Mouse (Mus musculus) ES-CJ7 (cell line): Measurements from ENCODE around the gene Pecam1.
"Not testable (repeated sequence)": the region's sequence is repeated elsewhere in the genome, so short reads cannot be mapped to it uniquely, and the experiment has no call there.

Experiments used
- DNase-seq: peaks from one replicate; pipeline ENCODE4 v3.0.0; 2011; ENCODE audit warnings: low read depth, low spot score

Gene Pecam1

DNA sequence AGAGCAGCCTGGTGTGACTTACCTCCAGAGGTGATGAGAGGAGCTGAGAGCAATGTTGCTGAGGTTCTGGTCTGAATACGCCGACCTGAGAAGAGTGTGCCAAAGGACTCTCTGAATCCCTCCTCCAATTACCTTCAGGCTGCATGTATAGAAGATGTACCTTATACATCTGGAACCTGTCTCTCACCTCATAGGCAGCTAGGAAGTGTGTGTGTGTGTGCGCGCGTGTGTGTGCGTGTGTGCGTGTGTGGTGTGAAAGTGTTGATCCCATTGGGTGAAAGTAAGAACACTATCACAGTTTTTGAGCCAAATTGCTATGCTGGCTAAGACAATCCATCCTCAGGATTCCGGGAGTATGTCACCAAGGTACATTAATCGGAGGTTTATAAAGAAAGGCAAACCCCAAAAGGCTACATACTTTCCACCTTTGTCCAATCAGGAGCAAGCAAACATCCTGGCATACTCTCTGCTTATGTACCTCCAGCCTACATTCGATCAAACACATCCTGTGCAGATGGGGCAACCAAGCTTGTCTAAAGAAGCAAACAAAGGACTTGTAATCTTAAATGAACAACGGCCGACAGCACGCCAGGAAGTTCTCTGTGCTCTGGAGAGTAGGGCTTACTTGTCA is at the start of gene Pecam1:
Gene Pecam1, minus strand, starts transcription at position 508 of the 631 bp plus-strand sequence.
- DNase-seq, result no peak

DNA sequence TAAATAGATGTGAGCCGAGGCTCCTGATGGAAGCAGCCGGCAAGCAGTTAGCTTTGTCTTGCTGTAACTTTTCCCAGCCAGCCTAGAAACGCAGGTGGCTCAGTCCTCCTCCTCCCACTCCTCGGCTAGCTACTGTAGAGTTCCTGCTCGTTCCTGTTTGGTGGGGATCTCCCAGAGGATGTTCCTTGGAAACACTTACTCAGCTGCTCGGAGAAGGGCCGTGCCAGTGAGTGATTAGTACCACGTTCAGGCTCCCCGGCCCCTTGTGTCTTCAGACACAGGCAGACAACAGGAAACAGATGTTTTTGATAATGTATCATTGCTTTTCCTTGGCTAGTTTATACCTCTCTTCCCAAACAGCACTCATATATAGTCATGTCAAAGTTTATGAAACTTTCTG is 45.3 kb upstream of the Pecam1 start:
- no peak for DNase-seq

DNA sequence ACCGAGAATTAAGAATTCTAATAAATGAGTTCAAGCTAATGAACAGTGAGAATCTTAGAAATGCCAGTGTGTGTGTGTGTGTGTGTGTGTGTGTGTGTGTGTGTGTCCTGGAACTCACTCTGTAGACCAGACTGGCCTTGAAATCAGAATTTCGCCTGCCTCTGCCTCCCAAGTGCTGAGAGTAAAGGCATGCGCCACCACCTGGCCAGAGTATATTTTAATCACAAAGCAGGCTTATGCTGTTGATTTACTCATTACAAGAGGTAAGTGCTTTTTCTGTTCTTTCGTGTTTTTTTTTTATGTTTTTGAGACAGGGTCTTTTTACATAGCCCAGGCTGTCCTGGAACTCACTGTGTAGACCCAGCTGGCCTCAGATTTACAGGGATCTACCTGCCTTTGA is 43.4 kb upstream of the Pecam1 start:
- peak; percentile 48 for DNase-seq

DNA sequence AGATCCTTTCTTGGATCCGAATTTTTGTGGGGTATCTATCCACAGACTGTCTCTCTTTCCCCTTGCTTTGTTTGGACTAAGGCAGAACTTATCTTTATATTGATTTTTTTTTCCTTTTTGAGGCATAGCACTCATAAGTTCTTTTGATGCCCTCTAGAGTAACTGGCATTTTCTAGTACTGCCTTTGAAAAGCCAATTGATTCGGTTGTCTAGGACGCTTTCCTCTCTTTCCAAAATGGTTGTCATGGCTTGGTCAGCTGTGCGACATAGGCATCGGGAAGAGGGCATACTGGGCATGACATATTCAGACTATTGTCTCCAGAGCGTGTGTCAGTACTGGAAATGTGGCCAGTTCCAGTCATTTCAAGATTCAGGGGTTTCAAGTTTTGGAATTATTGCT is 39.2 kb upstream of the Pecam1 start:
- no peak for DNase-seq

DNA sequence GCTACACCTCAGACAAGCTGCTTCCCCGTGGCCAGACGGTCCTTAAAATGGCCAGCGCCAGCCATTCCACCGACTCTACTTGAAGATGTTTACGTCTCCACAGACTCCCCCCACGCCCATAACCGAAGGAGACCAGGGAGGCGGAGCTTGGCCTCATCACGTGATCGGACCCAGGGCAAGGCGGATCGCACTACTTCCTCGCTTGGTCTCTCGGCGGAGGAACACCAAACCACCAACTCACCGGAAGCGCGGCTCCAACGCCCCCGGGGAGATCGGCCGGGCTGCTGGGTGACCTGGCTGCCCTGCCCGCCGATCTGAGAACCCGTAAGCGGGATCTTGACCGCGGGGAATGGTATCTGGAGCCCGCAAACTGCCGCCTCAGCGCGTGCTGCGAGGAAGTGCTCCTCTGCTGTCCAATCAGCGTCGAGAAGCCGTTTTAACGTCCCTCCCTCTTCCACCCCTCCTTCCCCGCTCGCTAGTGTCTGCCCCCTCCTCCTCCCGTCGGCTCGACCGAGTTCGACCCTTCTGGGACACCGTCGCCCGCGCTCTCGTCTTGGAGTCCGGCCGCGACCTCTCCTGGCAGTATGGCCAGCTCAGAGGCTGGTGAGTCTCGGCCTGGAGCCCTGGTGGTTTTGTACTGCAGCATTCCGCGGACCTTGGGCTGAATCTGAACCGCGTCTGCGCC is 38.5 kb upstream of the Pecam1 start, which contains the start of the genes Ddx5 and Cep95:
Gene Ddx5, minus strand, starts transcription at position 411 of the 685 bp plus-strand sequence.
Gene Cep95, plus strand, starts transcription at position 478 of the 685 bp plus-strand sequence.
- DNase-seq, result peak; percentile 99

DNA sequence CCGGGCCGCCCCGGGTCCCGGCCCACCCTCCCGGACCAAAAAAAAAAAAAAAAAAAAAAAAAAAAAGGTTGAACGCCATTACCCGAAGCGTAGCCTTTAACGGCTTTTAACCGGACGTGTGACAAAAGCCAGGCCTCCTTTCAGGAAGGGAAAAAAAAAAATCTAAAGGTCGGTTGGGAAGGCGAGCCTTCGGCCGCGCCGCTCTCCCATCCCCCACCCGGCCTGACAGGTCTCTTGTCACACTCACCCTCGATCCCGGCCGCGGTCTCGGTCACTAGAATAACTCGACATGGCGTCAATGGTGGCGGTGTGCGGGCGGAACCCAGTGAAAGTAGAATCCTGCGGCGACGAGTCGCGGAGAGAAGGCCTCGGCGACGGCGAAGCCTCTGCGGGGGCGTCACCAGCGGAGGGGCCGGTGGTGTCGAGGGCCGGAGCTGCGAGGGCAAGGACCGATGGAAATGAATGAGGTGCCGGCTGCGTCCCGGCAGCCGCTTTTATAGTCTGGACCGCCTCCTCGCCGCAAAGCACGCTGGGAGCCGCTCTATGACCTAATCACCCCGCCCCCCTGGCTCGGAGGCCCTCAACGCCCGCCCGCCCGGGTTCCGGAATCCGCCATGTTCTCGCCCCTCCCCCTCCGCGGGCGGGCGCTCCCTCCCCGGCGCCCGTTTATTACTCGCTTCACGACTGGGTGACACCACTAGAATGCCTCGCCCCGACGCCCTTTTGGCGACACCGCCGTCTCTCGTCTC is 37.8 kb upstream of the Pecam1 start:
- DNase-seq, result peak; percentile 96

DNA sequence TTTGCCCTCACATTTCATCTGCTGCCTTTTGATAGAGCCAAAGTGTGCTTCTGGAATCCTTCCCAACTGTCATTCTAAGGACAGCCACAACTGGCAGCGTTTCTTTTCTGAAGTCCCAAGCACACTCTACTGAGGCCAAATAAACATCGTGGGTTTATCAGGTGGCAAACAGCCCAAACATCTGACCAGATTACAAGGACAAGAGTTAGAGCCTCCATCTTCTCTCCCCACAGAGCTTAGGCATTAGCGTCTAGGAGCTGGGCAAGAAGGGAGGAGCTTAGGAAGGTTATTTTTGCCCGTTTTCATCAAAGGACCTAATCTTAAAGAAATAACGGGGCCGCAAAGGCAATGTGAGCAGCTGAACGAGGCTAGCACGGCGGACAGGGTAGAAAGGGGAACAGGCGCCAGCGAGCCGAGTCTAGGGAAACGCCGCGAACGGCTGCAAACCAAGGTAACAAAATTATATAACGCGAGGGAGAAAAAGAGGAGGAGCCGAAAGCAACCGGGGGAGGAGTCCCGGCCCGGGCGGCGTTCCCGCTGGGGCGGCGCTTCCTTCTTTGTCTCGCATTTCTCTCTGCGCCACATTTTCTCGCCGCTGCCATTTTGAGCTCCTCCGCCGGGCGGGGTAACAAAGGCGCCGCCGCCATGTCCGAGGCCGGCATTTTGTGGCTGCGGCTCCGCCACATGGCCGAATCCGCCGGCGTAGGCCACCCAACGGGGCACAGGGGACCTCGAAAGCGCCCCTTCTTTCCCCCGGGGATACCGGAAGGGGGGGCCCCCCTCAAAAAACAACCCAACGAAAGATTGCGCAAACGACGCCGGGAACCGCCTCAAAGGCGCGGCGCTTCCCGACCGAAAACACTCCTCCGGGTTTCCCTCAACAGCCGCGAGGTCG is 37.0 kb upstream of the Pecam1 start:
- peak; percentile 81 for DNase-seq

DNA sequence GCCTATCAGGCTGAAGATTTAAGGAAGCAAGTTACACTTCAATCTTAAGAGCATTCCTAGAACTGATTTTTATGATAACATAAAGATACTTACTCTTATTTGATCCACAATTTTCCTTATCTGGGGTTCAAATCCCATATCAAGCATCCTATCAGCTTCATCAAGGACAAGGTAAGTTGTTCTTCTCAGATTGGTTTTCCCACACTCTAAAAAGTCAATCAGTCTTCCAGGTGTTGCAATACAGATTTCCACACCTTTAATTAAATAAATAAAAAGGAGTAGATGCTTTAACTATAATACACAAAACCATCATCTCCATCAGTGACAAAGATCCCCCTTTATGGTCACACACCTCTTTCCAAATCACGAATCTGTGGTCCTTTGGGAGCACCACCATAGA is 34.6 kb upstream of the Pecam1 start:
- no peak for DNase-seq

DNA sequence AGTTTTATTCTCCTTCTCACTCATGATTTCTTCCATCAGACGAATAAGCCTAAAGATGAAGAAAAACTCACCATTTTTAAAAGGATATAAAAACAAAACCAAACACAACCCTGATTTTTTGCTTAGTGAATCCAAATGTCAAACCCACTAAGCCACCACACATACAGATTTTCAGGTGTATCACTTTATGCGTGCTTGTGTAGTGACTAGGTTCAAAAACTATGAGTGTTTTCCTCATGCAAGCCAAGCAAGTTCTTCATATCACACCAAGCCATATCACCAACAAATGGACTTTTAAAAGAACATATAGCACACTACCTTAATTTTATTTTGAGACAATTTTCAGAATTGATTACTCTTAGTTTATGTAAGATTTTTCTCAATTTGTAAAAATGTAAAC is 34.0 kb upstream of the Pecam1 start:
- DNase-seq, result no peak

DNA sequence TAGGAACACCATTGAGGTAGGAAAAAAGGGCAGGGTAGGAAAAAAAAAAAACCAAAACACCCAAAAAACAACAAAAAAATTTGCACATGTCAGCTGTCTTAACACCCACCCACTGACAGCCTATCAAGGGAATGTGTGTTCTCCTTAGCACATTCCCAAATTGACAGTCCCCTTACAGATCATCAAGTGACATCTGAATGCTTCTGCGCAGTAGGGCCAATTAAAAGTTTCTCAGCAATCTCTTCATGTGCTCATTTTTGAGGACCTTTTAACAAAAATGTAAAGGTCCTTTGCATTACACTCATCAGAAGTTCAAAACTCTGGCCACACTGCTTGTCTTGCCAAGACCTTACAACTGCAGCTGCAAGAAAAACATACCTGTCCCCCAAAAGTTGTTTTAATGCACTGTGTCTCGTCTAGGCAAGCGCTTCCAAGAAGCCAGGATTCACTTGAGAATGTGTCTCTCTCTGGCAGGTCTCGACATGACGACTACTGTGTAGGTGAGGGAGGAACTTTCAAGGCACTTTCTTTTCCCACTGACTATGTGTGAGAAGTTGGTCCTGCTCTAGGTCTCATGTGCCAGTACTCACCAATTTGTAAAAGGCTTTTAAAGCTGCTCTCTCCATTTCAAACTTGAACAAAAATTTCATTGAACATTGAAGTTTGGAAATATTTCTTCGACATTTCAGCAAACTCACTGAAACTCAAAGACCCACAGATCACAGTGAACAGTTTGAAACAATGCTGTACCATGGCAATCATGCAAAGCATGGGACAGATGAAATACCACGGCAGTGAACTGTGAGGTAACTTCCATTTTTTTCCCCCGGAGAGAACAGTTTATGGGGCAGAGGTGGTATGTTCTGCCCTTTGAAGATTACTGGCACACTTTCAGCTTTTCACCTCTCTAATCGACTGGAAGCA is 32.7 kb upstream of the Pecam1 start:
- DNase-seq, result no peak

DNA sequence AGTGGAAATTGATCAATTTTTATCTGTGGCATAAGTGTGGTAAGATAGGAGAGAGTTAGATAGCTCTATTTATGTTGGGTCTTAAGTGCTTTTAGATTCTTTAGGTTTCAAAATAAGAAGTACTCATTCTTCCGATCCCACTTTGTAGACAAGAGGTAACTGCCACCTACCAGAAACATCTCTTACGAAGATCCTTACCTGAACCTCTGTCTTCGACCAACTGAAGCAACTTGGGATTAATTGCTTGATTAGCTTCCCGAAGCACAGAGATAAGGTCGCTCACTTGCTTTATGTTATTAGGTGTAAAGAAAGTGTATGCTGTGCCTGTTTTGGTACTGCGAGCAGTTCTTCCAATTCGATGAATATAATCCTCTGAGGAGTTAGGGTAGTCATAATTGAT is 31.8 kb upstream of the Pecam1 start:
- not testable (repeated sequence) for DNase-seq

DNA sequence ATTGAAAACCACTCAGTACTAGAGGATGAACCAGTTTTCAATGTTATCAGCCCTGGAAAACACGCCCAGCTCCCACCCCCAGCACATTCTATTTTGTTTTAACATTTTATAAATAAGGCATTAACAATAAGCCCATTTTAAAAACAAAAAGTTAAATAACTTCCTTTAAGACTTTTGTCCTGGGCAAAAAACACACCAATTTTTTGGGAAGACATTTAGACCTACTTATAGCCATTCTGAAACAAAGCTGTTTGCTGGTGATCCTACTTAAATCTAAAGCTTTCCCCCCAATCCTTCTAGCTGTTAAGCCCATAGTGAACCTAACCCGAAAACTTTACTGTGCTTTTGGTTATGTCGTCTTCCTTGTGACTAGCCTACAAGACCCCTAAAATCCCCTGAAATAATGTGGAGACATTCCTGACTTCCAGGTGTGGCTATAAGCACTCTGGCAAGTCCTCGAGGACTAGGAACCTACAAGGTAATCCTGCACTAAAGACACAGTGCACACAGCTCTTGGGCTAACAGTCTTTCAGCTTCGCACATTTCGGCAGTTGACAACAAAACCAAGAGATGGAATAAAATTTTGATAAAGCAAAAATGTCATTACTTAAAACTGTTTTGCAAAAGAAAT is 30.3 kb upstream of the Pecam1 start:
- no peak for DNase-seq

DNA sequence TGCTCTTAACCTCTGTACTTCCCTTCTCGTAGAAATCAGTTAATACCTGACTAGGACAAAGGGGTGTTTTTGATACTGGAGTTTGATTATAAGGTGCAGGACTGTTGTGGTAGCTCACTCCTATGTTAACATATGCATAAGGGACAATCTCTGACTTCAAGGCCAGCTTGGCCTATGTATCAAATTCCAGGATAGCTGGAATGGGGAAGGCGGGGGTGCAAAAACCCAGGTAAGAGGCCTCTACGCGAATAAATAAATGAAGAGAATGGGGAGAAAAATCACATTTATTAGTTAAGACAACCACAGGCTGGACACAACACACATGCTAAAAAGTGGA is 29.6 kb upstream of the Pecam1 start:
- DNase-seq, result no peak

DNA sequence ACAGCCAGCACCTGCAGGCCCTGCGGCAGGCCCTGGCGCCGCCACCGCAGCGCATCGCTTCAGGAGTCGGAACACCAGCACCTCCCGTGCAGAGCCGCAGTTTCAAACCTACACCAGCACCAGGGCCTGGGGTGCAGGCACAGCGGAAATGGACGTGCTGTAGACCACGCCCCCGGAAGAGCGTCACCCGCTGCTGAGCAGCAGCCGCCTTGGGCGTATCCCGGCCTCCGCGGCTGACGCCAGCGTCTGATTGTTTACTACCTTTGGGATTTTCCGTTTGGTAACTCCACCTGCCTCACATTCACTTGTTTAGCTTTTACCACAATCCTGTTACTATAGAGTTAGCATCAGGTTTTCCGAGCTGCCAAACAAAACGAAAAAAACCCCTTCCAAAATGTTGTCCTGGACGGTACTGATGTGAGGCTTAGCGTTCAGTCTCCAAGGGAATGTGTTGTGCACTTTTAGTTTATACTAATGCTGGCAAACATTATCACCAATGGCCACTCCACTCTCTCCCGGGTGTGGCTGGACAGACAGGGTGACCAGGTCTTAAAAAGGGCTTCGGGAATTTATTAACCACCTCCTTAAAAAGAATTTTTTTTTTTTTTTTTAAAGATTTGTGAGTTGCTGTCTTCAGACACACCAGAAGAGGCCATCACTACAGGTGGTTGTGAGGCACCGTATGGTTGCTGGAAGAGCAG is 29.1 kb upstream of the Pecam1 start, which contains the start of gene Polg2:
Gene Polg2, minus strand, starts transcription at position 150 of the 701 bp plus-strand sequence.
- peak; percentile 94 for DNase-seq

DNA sequence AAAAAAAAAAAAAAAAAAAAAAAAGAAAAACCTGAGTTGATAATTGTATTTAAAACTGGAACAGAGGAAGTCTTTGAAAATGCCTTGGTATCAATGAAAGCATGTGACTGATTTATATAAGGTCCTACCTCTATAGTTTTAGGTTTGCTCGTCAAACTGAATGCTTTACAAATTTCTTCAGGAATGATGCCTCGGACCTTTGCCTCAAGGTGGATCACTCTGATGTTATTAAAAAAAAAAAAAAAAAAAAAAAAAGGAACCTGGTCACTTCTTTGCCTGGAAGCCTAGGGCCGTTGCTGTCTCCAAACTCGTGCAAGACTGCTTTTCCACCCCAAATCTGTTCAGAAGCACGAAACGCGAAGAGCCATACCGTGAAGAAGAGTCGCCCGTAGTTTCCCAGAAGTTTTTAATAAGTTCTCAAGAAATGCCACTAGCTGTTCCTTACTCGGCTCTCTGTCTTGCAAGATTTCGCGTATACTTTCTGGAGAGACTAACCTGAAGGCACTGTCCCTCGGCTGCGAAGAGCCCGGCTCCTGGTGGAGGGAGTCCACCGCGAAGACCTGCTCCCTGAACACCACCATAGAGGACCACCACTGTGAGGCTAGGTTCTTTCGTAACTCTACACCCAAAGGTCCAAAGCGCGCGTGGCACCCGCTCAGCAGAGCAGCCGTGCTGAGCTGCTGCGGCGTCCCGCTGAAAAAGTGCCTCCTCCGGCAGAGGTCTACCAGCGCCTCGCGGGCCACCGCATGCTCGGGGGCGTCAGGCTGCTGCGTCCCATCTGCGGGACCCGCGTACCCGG is 28.4 kb upstream of the Pecam1 start:
- no peak for DNase-seq

DNA sequence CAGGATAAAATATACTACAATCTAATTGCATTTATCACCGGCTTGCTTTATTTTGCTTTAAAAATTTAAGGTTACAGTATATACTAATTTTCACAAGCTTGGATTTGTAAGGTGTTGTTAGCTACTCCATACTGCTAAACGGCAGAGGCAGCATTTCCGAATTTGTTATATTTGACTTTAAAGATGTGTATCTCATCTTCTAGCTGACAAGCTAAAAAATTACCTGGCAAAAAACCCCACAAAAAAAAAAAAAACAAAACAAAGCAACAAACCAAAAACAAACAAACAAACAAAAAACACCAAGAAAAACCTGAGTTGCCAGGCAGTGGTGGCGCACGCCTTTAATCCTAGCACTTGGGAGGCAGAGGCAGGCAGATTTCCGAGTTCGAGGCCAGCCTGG is 27.7 kb upstream of the Pecam1 start:
- DNase-seq, result no peak

DNA sequence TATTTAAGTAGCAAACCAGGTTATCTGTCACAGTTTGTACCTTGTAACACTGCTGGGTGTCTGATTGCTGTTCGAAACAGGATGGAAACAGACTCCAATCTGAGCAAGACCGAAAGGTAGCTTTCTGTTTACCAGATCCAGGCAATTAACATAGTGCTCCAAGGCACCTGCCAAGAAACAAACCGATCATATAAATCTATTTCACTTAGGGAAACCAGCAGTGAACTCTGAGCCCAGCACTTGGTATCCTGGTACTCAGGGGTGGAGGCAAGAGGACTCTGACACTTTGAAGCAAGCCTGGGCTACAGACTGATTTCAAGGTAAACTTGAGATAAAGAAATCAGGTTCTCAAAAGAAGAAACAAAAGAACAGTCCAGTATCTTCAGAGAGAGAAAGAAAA is 27.0 kb upstream of the Pecam1 start:
- no peak for DNase-seq

DNA sequence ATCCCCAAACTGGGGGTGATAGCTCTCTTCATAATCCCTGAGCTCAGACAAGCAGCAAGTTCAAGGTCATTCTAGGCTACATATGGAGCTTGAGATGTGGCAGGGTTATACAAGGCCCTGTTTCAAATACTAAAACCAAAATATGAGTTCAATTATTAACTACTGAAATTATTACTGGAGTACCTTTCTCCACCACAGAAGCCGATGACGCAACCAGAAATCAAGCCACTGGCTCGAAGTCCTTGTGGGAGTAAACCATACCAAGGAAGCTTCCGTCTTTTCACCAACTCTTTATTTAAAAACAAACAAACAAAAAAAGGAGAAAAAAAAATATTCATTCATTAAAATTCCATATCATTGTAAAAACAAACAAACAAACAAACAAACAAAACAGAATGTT is 26.5 kb upstream of the Pecam1 start:
- DNase-seq, result no peak

DNA sequence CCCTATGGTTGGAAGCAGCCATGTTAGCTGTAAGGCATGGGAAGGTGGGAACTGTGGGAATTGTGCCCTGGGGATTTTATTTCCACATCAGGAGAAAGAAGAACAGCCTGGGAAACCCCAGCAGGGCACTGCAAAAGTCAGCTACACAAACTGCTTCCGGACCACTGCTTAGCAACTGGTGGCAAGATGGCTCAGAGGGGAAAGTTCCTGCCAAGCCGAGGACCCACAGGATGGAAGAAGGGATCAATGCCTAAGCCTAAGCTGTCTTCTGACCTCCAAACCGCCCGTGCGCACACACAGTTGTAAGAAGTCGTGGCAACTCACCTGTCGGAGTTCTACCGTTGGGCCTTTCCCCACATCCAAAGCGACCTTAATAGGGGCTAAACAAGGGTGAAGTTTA is 22.6 kb upstream of the Pecam1 start:
- DNase-seq, result no peak
